Mouse (Mus musculus) CD4-positive, CD25-positive, alpha-beta regulatory T cell, adult 4 months (primary cell): ENCODE measurements around the gene 6430531B16Rik. TPM values are rescaled to one million over a fixed set of nuclear protein-coding genes. Genes with fewer than 3 reads are reported as not detected.

Experiments used
- ATAC-seq: one replicate; pipeline ENCODE4 v1.8.0; 2017
- polyA plus RNA-seq, 2 experiments: library from polyadenylated mRNA; unstranded; fragments of 100-300 nt; shearing (Covaris generic); gene quantifications; one replicate each; pipeline ENCODE4 v1.2.1; 2017

Gene 6430531B16Rik
- 1 to 10 TPM in 1 of 2 experiments, under 1 TPM in 1; 0.46 to 1.6 TPM for polyA plus RNA-seq

GRCm38 (mm10) chr7:139978278-139978892, at the start of gene 6430531B16Rik:
Gene 6430531B16Rik (minus strand): TSS chr7:139978755.
- ATAC-seq = peak; percentile 91

- ATAC-seq = no peak
Observed at GRCm38 (mm10) chr7:140011336-140011735, 32.8 kb upstream of the 6430531B16Rik start.

GRCm38 (mm10) chr7:140007781-140008180, 29.2 kb upstream of the 6430531B16Rik start:
- ATAC-seq = no peak

GRCm38 (mm10) chr7:140006861-140007611, 28.5 kb upstream of the 6430531B16Rik start:
- no peak for ATAC-seq

- no peak for ATAC-seq
Observed at GRCm38 (mm10) chr7:140004666-140005065, 26.1 kb upstream of the 6430531B16Rik start.

- no peak for ATAC-seq
Observed at GRCm38 (mm10) chr7:140001086-140001740, 22.7 kb upstream of the 6430531B16Rik start.

GRCm38 (mm10) chr7:139998691-139999350, 20.3 kb upstream of the 6430531B16Rik start:
- no peak for ATAC-seq

GRCm38 (mm10) chr7:139994676-139995075, 16.1 kb upstream of the 6430531B16Rik start:
- peak; percentile 78 for ATAC-seq

- ATAC-seq = no peak
Observed at GRCm38 (mm10) chr7:139994202-139994601, 15.6 kb upstream of the 6430531B16Rik start.

GRCm38 (mm10) chr7:139993532-139993931, 15.0 kb upstream of the 6430531B16Rik start:
- ATAC-seq = no peak

- peak; percentile 75 for ATAC-seq
Observed at GRCm38 (mm10) chr7:139992406-139992805, 13.9 kb upstream of the 6430531B16Rik start, which contains the start of gene Adam8. Gene Adam8 (minus strand): TSS chr7:139992562.

- no peak for ATAC-seq
Observed at GRCm38 (mm10) chr7:139990864-139991394, 12.4 kb upstream of the 6430531B16Rik start.

- ATAC-seq = no peak
Observed at GRCm38 (mm10) chr7:139988272-139988671, 9.7 kb upstream of the 6430531B16Rik start.

- ATAC-seq = no peak
Observed at GRCm38 (mm10) chr7:139984505-139984904, 6.0 kb upstream of the 6430531B16Rik start.

GRCm38 (mm10) chr7:139982058-139982457, 3.5 kb upstream of the 6430531B16Rik start:
- no peak for ATAC-seq

GRCm38 (mm10) chr7:139980778-139981177, 2.2 kb upstream of the 6430531B16Rik start:
- no peak for ATAC-seq

- ATAC-seq = no peak
Observed at GRCm38 (mm10) chr7:139979011-139979719, 610 bp upstream of the 6430531B16Rik start.

GRCm38 (mm10) chr7:139975471-139975870, 3.1 kb downstream of the 6430531B16Rik start:
- no peak for ATAC-seq

- ATAC-seq = peak; percentile 68
Observed at GRCm38 (mm10) chr7:139974307-139974706, 4.2 kb downstream of the 6430531B16Rik start.

- no peak for ATAC-seq
Observed at GRCm38 (mm10) chr7:139972923-139973331, 5.6 kb downstream of the 6430531B16Rik start.

- ATAC-seq = peak; percentile 12
Observed at GRCm38 (mm10) chr7:139971436-139971835, 7.1 kb downstream of the 6430531B16Rik start.

GRCm38 (mm10) chr7:139970979-139971378, 7.6 kb downstream of the 6430531B16Rik start:
- no peak for ATAC-seq
